Mouse (Mus musculus) lung, embryonic 14.5 days (tissue): ENCODE measurements around the gene 2310039H08Rik. TPM values are rescaled to one million over a fixed set of nuclear protein-coding genes. Genes with fewer than 3 reads are reported as not detected.
"Not testable (repeated sequence)": the region's sequence is repeated elsewhere in the genome, so short reads cannot be mapped to it uniquely, and the experiment has no call there.

Experiments
- ATAC-seq: fragments of 200-750 bp; cut with Nextera tagmentation; 2 replicates; pipeline ENCODE4 v1.8.0; 2017; ENCODE audit warnings: mild to moderate bottlenecking, moderate TSS enrichment, moderate library complexity; ENCODE audit not compliant: insufficient read depth
- DNase-seq: peaks from one replicate; pipeline ENCODE4 v3.0.0-alpha.2; 2015
- H3K27ac ChIP-seq: fragments of 300-500 bp; sonication (generic); 2 replicates; pipeline ENCODE4 v1.5.1; 2014; ENCODE audit warnings: low read depth, mild to moderate bottlenecking, moderate library complexity
- H3K27me3 ChIP-seq: fragments of 300-500 bp; sonication (generic); 2 replicates; pipeline ENCODE4 v1.6.1; 2014; ENCODE audit warnings: low read length, control low read depth; ENCODE audit not compliant: insufficient read depth
- H3K36me3 ChIP-seq: fragments of 300-500 bp; sonication (generic); 2 replicates; pipeline ENCODE4 v1.6.1; 2014; ENCODE audit warnings: control low read depth; ENCODE audit not compliant: insufficient read depth
- H3K4me1 ChIP-seq: fragments of 300-500 bp; sonication (generic); 2 replicates; pipeline ENCODE4 v1.6.1; 2014; ENCODE audit warnings: antibody characterized with exemption, control low read depth; ENCODE audit not compliant: insufficient read depth
- H3K4me2 ChIP-seq: fragments of 300-500 bp; sonication (generic); 2 replicates; pipeline ENCODE4 v1.6.1; 2014; ENCODE audit warnings: mild to moderate bottlenecking
- H3K4me3 ChIP-seq: fragments of 300-500 bp; sonication (generic); 2 replicates; pipeline ENCODE4 v1.5.1; 2014; ENCODE audit warnings: low read depth, low read length
- H3K9ac ChIP-seq: fragments of 300-500 bp; sonication (generic); 2 replicates; pipeline ENCODE4 v1.6.1; 2014
- H3K9me3 ChIP-seq: fragments of 300-500 bp; sonication (generic); 2 replicates; pipeline ENCODE4 v1.6.1; 2016; ENCODE audit warnings: low read depth, low read length, control low read depth
- CTCF ChIP-seq: IDR thresholded peaks from 2 replicates; pipeline ENCODE4 v1.5.1; 2016; ENCODE audit warnings: antibody characterized with exemption, low read depth
- WGBS: fragments of 180-500 bp; shearing (Covaris S2); extraction: QIAGEN DNeasy Blood & Tissue Kit; methylation state at CpG from one replicate; pipeline ENCODE4 v1.1.7; 2014; 5-methylcytosine and 5-hydroxymethylcytosine counted together
- polyA plus RNA-seq: library from polyadenylated mRNA; unstranded; fragments of >200 nt; fragmentation: Nextera tagmentation; extraction: Ambion mirVana; gene quantifications from 2 replicates; pipeline ENCODE4 v1.2.1, GENCODE M21; 2014

The 2310039H08Rik gene
- polyA plus RNA-seq, 1 experiment from 2014 or later: 64.7 TPM

DNA sequence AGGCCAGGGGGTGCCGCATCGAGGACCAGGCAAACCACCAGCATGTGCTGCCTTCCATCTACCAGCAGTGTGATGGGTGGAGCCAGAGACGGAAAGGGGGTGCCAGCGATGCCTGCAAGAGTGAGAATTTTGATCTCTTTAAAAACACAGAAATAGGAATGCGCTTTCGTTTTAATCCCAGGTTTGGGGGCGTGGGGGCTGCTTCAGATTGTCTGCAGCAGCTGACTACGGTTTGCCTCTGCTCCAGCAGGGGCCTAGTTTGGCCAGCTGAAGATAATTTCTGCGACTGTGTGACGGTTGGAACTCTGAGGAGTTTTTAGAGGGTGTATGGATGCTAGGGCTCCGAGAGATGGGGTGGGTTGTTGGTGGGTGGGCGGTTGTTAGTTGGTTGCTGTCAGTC lies 13.7 kb upstream of the 2310039H08Rik start:
- Histone ChIP-seq H3K9ac (no peak overlapping the region), H3K27me3 (no peaks in the 10 kb centered on the region), H3K36me3 (no peaks in the 10 kb centered on the region), H3K4me1 (no peaks in the 10 kb centered on the region), H3K27ac (no peak overlapping the region), H3K9me3 (no peaks in the 10 kb centered on the region), H3K4me3 (no peak overlapping the region), H3K4me2 (no peak overlapping the region)
- DNase-seq (no peak), ATAC-seq (no peak)
- WGBS: 74% methylated on average over 12 of the region's 12 CpGs
- TF ChIP-seq CTCF: no peak

DNA sequence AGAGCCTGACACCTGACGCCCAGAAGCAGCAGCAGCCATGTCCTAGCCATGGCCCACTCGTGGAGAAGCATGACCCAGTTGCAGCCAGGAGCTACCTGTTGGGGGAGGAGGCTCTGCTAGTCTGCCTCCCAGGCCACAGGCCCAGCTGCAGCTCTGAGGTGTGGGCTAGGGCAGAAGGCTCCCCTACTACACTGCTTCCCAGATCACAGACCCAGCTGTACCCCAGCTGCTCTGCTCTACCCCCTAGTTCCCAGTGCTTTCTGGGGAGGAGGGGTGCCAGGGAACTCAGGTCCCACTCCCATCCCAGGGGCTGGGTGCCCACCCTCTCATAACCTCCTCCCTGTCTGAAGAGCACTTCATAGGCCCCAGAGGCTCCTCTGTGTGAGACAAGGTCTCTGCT lies 8.9 kb upstream of the 2310039H08Rik start, which contains the start of gene Ptcra:
Ptcra (minus strand) TSS at position 169 of the 400 bp plus-strand sequence.
- H3K4me2 ChIP-seq: no peak within 1 kb of the TSS
- H3K27me3 ChIP-seq: no peaks in the 10 kb centered on the region
- H3K27ac ChIP-seq: no peak within 1 kb of the TSS
- WGBS: 83% methylated on average over 2 of the region's 2 CpGs
- no peaks in the 10 kb centered on the region for H3K36me3 ChIP-seq
- H3K4me1 ChIP-seq: no peaks in the 10 kb centered on the region
- no peaks in the 10 kb centered on the region for H3K9me3 ChIP-seq
- H3K9ac ChIP-seq: no peak within 1 kb of the TSS
- DNase-seq (no peak), ATAC-seq (no peak)
- no peak for TF ChIP-seq CTCF
- no peak within 1 kb of the TSS for H3K4me3 ChIP-seq

GRCm38 (mm10) chr17:46764916-46765315 lies 7.5 kb upstream of the 2310039H08Rik start:
- H3K9ac ChIP-seq, H3K9me3 ChIP-seq, ATAC-seq, H3K27me3 ChIP-seq, H3K4me1 ChIP-seq, H3K4me3 ChIP-seq, H3K27ac ChIP-seq, DNase-seq, H3K36me3 ChIP-seq, H3K4me2 ChIP-seq: not testable (repeated sequence)
- 53% methylated on average over 8 of the region's 9 CpGs for WGBS

- Histone ChIP-seq H3K4me2 (no peak overlapping the region), H3K4me1 (peaks cover 5% of the 10 kb centered on the region; the same call in 1 of the 2 replicates), H3K36me3 (no peaks in the 10 kb centered on the region), H3K9ac (no peak overlapping the region), H3K27me3 (no peaks in the 10 kb centered on the region), H3K9me3 (no peaks in the 10 kb centered on the region), H3K4me3 (no peak overlapping the region), H3K27ac (no peak overlapping the region)
- WGBS: 47% methylated on average over 8 of the region's 8 CpGs
- no peak for TF ChIP-seq CTCF
- ATAC-seq: no peak
- DNase-seq: no peak
Observed at GRCm38 (mm10) chr17:46767868-46768267, 4.6 kb upstream of the 2310039H08Rik start.

DNA sequence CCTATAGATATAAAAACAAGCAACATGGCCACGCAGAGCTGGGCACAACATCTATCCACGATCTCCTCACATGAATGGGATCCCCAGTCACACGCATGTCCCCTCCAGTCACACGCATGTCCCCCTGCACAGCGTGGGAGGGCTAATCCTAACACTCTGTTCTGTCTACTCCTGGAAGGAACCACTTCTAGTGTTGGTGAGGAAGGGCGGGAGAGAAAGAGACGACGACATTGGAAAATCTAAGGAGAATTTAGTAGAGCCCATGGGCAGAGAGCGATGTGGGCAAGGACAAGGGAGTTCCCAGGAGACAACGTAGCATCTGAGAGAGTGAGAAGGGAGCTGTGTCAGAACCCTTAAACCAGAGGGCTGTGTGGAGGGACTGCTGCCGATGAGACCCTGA lies 1.9 kb upstream of the 2310039H08Rik start:
- WGBS: 84% methylated on average over 11 of the region's 11 CpGs
- Histone ChIP-seq H3K4me3 (no peak overlapping the region), H3K9me3 (no peaks in the 10 kb centered on the region), H3K9ac (no peak overlapping the region), H3K27me3 (no peaks in the 10 kb centered on the region), H3K36me3 (peaks cover 16% of the 10 kb centered on the region), H3K27ac (no peak overlapping the region), H3K4me1 (peaks cover 5% of the 10 kb centered on the region; the same call in 1 of the 2 replicates), H3K4me2 (no peak overlapping the region)
- ATAC-seq: no peak
- no peak for TF ChIP-seq CTCF
- DNase-seq: no peak

- TF ChIP-seq CTCF: peak; percentile 28
- no peaks in the 10 kb centered on the region for H3K9me3 ChIP-seq
- DNase-seq: peak; percentile 37
- no peak overlapping the region for H3K27ac ChIP-seq
- H3K36me3 ChIP-seq: peaks cover 21% of the 10 kb centered on the region
- no peak overlapping the region for H3K9ac ChIP-seq
- peaks cover 5% of the 10 kb centered on the region; the same call in 1 of the 2 replicates for H3K4me1 ChIP-seq
- no peak overlapping the region for H3K4me2 ChIP-seq
- WGBS: 82% methylated on average over 4 of the region's 4 CpGs
- no peak overlapping the region for H3K4me3 ChIP-seq
- no peaks in the 10 kb centered on the region for H3K27me3 ChIP-seq
- no peak for ATAC-seq
Observed at GRCm38 (mm10) chr17:46771025-46771424, 1.4 kb upstream of the 2310039H08Rik start.

DNA sequence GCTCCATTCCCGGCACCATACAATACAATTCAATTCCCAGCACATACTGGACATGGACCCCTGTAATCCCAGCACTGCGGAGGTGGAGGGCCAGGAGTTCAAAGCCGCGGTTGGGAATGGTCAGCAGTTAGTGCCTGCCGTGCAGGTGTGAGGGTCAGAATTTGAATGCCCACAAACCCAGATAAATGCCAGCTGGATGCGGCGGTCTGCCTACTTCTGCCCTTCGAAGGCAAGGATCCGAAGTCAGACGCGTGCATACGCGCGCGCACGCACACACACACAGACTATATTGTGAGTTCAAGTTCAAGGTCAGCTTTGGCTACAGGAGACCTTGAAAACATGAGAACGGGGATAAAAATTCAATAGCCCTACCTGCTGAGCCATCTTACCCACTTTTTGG lies 819 bp upstream of the 2310039H08Rik start:
- peak overlapping the region; percentile 86; the same call in 1 of the 2 replicates for H3K27ac ChIP-seq
- H3K36me3 ChIP-seq: peaks cover 27% of the 10 kb centered on the region
- H3K4me1 ChIP-seq: peaks cover 5% of the 10 kb centered on the region; the same call in 1 of the 2 replicates
- H3K4me3 ChIP-seq: peak overlapping the region; percentile 91
- 52% methylated on average over 17 of the region's 17 CpGs for WGBS
- peak overlapping the region; percentile 75 for H3K4me2 ChIP-seq
- no peaks in the 10 kb centered on the region for H3K9me3 ChIP-seq
- ATAC-seq (no peak), DNase-seq (no peak)
- peak overlapping the region; percentile 79 for H3K9ac ChIP-seq
- H3K27me3 ChIP-seq: no peaks in the 10 kb centered on the region
- no peak for TF ChIP-seq CTCF

DNA sequence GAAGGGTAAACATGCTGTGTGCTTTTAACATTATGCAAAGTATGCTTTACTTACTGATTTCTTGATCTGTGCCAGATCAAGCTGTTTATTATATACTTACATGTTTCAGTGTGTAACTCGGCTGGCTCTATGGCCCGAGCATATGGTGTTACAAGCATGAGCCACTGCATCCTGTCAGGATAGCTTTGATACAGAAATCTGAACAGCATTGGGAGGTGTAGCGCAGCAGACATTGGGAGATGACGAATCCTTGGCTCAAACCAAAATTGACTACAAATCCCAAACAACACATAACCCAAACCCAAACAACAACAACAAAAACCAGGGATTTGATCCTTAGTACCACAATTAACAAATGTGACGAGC lies 414 bp upstream of the 2310039H08Rik start:
- Histone ChIP-seq H3K4me3 (peak overlapping the region; percentile 91), H3K36me3 (peaks cover 31% of the 10 kb centered on the region), H3K9me3 (no peaks in the 10 kb centered on the region), H3K4me1 (peaks cover 5% of the 10 kb centered on the region; the same call in 1 of the 2 replicates), H3K9ac (peak overlapping the region; percentile 79), H3K27me3 (no peaks in the 10 kb centered on the region), H3K27ac (peak overlapping the region; percentile 86), H3K4me2 (peak overlapping the region; percentile 75)
- ATAC-seq (no peak), DNase-seq (no peak)
- no peak for TF ChIP-seq CTCF
- WGBS: 2% methylated on average over 5 of the region's 5 CpGs
